Mouse (Mus musculus): ENCODE measurements around the gene Endou. TPM values are rescaled to one million over a fixed set of nuclear protein-coding genes. Genes with fewer than 3 reads are reported as not detected.

The Endou gene
- polyA plus RNA-seq, 1 experiment from 2014 or later: 0.19 TPM

Other genes with a start within 250 kb of the Endou start
- gene Rpap3, start 25.5 kb downstream of the Endou start, polyA plus RNA-seq (2014; fragmentation: Nextera tagmentation; extraction: Ambion mirVana): 24.2 and 24.7 TPM in 2 replicates
- 15.9 and 19.2 TPM in 2 replicates for gene Rapgef3, start 36.6 kb upstream of the Endou start, polyA plus RNA-seq (2014; fragmentation: Nextera tagmentation; extraction: Ambion mirVana)
- 67.1 and 69.6 TPM in 2 replicates for gene Slc48a1, start 47.2 kb upstream of the Endou start, polyA plus RNA-seq (2014; fragmentation: Nextera tagmentation; extraction: Ambion mirVana)
- gene Hdac7, start 113.2 kb upstream of the Endou start, polyA plus RNA-seq (2014; fragmentation: Nextera tagmentation; extraction: Ambion mirVana): 25.7 and 26.7 TPM in 2 replicates
- 0.81 and 0.97 TPM in 2 replicates for gene Vdr, start 179.3 kb upstream of the Endou start, polyA plus RNA-seq (2014; fragmentation: Nextera tagmentation; extraction: Ambion mirVana)
- gene Tmem106c, start 232.9 kb upstream of the Endou start, polyA plus RNA-seq (2014; fragmentation: Nextera tagmentation; extraction: Ambion mirVana): 38.1 and 40.6 TPM in 2 replicates